Mouse (Mus musculus) forebrain, embryonic 15.5 days (tissue): ENCODE measurements around the gene Ids. TPM values are rescaled to one million over a fixed set of nuclear protein-coding genes. Genes with fewer than 3 reads are reported as not detected.
"Not testable (repeated sequence)": the region's sequence is repeated elsewhere in the genome, so short reads cannot be mapped to it uniquely, and the experiment has no call there.

Experiments
- ATAC-seq: fragments of 200-750 bp; cut with Nextera tagmentation; replicated peaks from 2 replicates; pipeline ENCODE4 v1.8.0; 2017; ENCODE audit warnings: mild to moderate bottlenecking, moderate TSS enrichment, moderate library complexity
- H3K27ac ChIP-seq: fragments of 300-500 bp; sonication (generic); replicated peaks from 2 replicates; pipeline ENCODE4 v1.5.1; 2015; ENCODE audit warnings: mild to moderate bottlenecking, inconsistent platforms
- H3K27me3 ChIP-seq: fragments of 300-500 bp; sonication (generic); 2 replicates; pipeline ENCODE4 v1.6.1; 2015; ENCODE audit warnings: inconsistent platforms
- H3K36me3 ChIP-seq: fragments of 300-500 bp; sonication (generic); 2 replicates; pipeline ENCODE4 v1.6.1; 2015; ENCODE audit warnings: mild to moderate bottlenecking, inconsistent platforms
- H3K4me1 ChIP-seq: fragments of 300-500 bp; sonication (generic); 2 replicates; pipeline ENCODE4 v1.6.1; 2015; ENCODE audit warnings: inconsistent platforms
- H3K4me2 ChIP-seq: fragments of 300-500 bp; sonication (generic); replicated peaks from 2 replicates; pipeline ENCODE4 v1.6.1; 2015; ENCODE audit warnings: mild to moderate bottlenecking, inconsistent platforms
- H3K4me3 ChIP-seq: fragments of 300-500 bp; sonication (generic); 2 replicates; pipeline ENCODE4 v1.5.1; 2015; ENCODE audit warnings: mild to moderate bottlenecking, inconsistent platforms
- H3K9ac ChIP-seq: fragments of 300-500 bp; sonication (generic); replicated peaks from 2 replicates; pipeline ENCODE4 v1.6.1; 2015; ENCODE audit warnings: mild to moderate bottlenecking, inconsistent platforms
- H3K9me3 ChIP-seq: fragments of 300-500 bp; sonication (generic); 2 replicates; pipeline ENCODE4 v1.6.1; 2016; ENCODE audit warnings: inconsistent platforms
- WGBS: fragments of 180-500 bp; shearing (Covaris S2); methylation state at CpG from one replicate; pipeline ENCODE4 v1.1.7; 2015; ENCODE audit warnings: mixed read lengths; 5-methylcytosine and 5-hydroxymethylcytosine counted together
- polyA plus RNA-seq: library from polyadenylated mRNA; unstranded; fragments of >200 nt; fragmentation: Nextera tagmentation; extraction: Ambion mirVana; gene quantifications from 2 replicates; pipeline ENCODE4 v1.2.1, GENCODE M21; 2015

Ids gene
- polyA plus RNA-seq, result 14.8 and 16.4 TPM in 2 replicates

DNA sequence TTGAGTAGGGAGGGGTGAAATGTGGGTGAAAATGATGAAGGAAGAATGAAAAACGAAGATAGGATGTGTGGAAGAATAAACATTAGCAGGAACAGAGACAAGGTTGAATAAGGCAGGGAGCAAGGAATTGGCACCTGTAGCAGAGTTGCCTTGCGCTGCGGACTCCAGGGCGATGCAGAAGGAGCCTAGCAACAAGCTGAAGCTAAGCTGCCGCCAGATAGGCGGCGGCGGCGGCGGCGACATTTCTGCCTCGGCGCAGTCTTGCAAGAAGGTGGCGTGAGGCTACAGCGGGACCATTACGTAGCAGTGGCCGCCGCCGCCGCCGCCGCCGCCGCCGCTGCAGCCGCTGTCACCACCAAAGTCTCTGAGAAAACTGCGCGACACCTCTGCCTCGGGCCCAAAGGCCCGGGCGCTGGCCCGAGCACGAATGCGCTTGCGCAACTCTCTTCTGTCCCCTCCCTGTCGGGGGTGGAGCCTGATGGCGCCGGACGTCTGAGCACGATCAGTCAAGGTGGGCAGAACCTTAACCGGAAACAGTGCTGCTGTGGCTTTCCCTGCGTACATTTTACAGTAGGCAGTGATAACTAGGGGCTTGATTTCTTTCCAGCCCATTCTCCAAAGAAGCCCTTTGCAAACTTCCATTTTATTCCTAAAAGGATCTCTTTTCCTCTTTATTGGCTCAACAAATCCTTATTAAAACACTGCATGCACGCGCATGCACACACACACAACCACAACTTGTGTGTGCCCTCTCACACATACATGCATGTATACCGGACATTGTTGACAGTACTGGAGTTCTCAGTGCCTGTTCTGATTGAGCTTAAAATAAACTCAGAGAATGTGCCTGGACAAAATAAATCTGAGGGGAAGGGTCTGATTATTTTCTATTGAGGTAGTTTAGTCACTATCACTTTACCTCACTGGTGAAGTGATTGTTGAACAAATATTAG lies at the start of gene Ids:
TSS of gene Ids (minus strand) at position 424 of the 953 bp plus-strand sequence.
- 28% methylated on average over 35 of the region's 45 CpGs for WGBS
- Histone ChIP-seq H3K4me2 (peak within 1 kb of the TSS; percentile 47), H3K27ac (peak within 1 kb of the TSS; percentile 66), H3K9ac (peak within 1 kb of the TSS; percentile 46), H3K27me3 (no peaks in the 10 kb centered on the region), H3K9me3 (no peaks in the 10 kb centered on the region), H3K4me1 (peaks cover 7% of the 10 kb centered on the region), H3K36me3 (peaks cover 7% of the 10 kb centered on the region), H3K4me3 (peak within 1 kb of the TSS; percentile 50)
- peak; percentile 98 for ATAC-seq

GRCm38 (mm10) chrX:70392636-70393035 lies 27.8 kb upstream of the Ids start:
- H3K9me3 ChIP-seq, H3K4me1 ChIP-seq, ATAC-seq, H3K4me3 ChIP-seq, H3K4me2 ChIP-seq, H3K36me3 ChIP-seq, H3K27me3 ChIP-seq, H3K27ac ChIP-seq, H3K9ac ChIP-seq: not testable (repeated sequence)

DNA sequence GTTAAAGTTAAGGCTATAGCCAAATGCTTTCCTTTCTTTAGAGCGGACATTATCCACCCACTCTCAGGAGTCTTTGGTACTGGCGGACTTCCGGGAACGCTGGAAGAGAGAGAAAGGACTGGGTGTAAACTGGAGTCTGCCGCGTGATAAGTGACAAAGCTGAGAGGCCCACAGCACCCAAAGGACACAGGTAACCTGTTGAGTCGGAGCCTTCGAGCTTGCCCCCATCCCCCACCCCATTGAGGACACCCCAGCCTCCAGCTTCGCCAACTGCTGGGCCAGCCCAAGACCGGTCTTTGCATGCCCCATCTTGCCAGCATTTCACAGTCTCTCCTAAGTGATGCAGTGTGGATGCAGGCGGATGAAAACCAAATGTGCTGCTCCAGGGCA lies 21.1 kb upstream of the Ids start:
- H3K4me1 ChIP-seq, result peaks cover 9% of the 10 kb centered on the region; the same call in 1 of the 2 replicates
- ATAC-seq, result peak; percentile 49
- peak overlapping the region; percentile 54 for H3K9ac ChIP-seq
- peak overlapping the region; percentile 83 for H3K27ac ChIP-seq
- peak overlapping the region; percentile 51 for H3K4me3 ChIP-seq
- H3K9me3 ChIP-seq, result no peaks in the 10 kb centered on the region
- no peaks in the 10 kb centered on the region for H3K36me3 ChIP-seq
- H3K4me2 ChIP-seq, result peak overlapping the region; percentile 50
- no peaks in the 10 kb centered on the region for H3K27me3 ChIP-seq
- 22% methylated on average over 11 of the region's 11 CpGs for WGBS

- Histone ChIP-seq H3K27ac (peak within 1 kb of the TSS; percentile 83), H3K4me2 (peak within 1 kb of the TSS; percentile 50), H3K36me3 (no peaks in the 10 kb centered on the region), H3K4me1 (peaks cover 9% of the 10 kb centered on the region; the same call in 1 of the 2 replicates), H3K27me3 (no peaks in the 10 kb centered on the region), H3K9ac (peak within 1 kb of the TSS; percentile 54), H3K9me3 (no peaks in the 10 kb centered on the region), H3K4me3 (peak within 1 kb of the TSS; percentile 51)
- WGBS, result 16% methylated on average over 22 of the region's 22 CpGs
- peak; percentile 97 for ATAC-seq
These were observed 20.5 kb upstream of the Ids start, which contains the start of gene 1110012L19Rik for GRCm38 (mm10) chrX:70385276-70385961. Gene 1110012L19Rik (plus strand): TSS chrX:70385877.

DNA sequence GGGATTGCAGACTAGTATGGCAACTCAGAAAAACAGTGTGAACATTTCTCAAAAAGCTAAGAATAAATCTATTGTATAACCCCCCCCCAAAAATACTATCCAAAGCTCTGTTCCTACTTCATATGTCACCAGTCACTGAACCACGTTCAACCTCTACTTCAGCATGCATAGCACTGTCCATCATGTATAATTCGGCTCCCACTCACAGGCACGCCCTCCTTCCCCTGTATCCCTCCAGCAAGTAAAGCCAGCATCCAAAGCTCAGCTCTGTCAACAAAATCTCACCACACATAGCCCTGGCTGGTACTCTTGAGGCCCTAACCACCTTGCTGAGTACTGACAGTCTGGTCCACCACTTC lies 20.0 kb upstream of the Ids start:
- H3K36me3 ChIP-seq, result no peaks in the 10 kb centered on the region
- peaks cover 9% of the 10 kb centered on the region; the same call in 1 of the 2 replicates for H3K4me1 ChIP-seq
- peak overlapping the region; percentile 43 for H3K9ac ChIP-seq
- H3K27ac ChIP-seq, result peak overlapping the region; percentile 83
- 54% methylated on average over 3 of the region's 3 CpGs for WGBS
- H3K4me2 ChIP-seq, result peak overlapping the region; percentile 43
- peak overlapping the region; percentile 51 for H3K4me3 ChIP-seq
- no peaks in the 10 kb centered on the region for H3K9me3 ChIP-seq
- H3K27me3 ChIP-seq, result no peaks in the 10 kb centered on the region
- no peak for ATAC-seq

DNA sequence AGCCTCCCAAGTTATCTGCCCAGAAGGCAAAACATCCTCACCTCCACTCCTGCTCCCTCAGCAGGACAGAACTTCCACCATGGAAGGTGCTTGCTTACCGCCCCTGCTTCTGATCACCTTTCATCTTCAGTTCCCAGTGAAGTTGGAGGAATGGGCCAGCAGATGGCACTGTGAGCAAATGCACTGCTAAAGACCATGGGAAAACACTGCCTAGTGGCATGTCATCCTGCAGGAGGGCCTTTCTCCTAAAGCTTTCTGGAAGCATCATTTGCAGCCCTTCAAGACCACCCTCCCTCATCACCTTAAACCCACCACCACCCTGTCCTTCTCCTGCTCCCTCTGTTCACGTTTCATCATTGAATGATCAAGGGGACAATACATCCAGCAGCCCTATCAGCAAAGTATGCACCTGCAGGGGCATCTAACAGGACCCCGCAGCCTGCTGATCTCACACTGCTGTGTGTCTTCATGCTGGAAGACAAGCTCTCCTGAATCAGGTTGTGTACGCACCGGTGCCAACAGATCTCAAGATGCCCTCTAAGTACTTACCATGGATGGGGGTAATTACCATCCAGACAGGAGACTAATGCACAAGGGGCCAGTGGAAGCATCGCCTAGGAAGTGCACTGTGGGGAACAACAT lies 9.7 kb upstream of the Ids start:
- H3K4me2 ChIP-seq, H3K36me3 ChIP-seq, H3K9me3 ChIP-seq, H3K4me3 ChIP-seq, H3K27ac ChIP-seq, H3K9ac ChIP-seq, H3K4me1 ChIP-seq, H3K27me3 ChIP-seq: not testable (repeated sequence)
- 68% methylated on average over 5 of the region's 6 CpGs for WGBS
- ATAC-seq, result peak; percentile 76

DNA sequence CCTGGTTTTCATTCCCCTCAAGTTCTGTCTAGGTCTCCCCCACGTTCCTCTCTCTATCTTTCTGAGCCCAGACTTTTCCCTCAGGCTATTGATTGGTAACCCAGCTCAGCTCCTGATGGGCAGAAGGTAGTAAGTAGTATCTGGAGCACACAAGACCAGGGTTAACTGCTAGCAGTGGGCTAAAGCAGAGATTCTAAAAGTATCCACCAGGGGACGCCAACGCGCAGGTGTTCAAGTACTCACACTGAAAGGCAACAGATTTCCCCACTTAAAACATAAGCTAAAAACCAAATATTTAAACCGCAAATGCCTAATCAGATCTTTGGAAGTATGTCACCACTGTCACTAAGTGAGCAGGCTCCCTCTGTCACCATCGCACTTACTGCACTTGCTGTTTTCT lies 4.9 kb upstream of the Ids start:
- not testable (repeated sequence) for H3K27ac ChIP-seq, H3K4me3 ChIP-seq, H3K9ac ChIP-seq, H3K27me3 ChIP-seq, H3K4me2 ChIP-seq, H3K9me3 ChIP-seq, H3K4me1 ChIP-seq, ATAC-seq, H3K36me3 ChIP-seq
- 53% methylated on average over 1 of the region's 6 CpGs for WGBS

DNA sequence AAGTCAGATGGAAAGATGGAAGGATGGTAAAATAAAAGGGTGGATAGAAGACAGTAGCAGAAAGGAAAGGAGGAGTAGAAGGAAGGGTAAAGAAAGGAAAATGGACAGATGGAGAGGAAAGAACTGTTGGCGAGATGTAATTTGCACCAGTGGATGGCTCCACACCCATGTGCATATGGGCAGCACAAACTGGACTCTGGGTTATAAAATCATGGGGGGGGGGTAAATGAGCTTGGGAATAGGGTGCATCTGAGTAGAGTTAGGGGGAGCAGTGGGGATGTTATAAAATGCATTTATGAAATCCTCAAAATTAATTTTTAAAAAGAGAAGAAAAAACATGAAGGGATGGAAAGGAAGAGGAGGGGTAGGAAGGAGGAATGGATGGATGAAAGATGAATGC lies 682 bp downstream of the Ids start:
- Histone ChIP-seq H3K36me3 (peaks cover 14% of the 10 kb centered on the region), H3K4me1 (peaks cover 7% of the 10 kb centered on the region), H3K27ac (no peak overlapping the region; the same call in 1 of the 2 replicates), H3K9me3 (no peaks in the 10 kb centered on the region), H3K9ac (peak overlapping the region; percentile 46), H3K27me3 (no peaks in the 10 kb centered on the region), H3K4me3 (peak overlapping the region; percentile 50), H3K4me2 (peak overlapping the region; percentile 47)
- ATAC-seq, result peak; percentile 33
- 54% methylated on average over 1 of the region's 1 CpGs for WGBS

- no peaks in the 10 kb centered on the region for H3K9me3 ChIP-seq
- H3K36me3 ChIP-seq, result peaks cover 17% of the 10 kb centered on the region
- 87% methylated on average over 5 of the region's 5 CpGs for WGBS
- no peak overlapping the region for H3K27ac ChIP-seq
- H3K4me1 ChIP-seq, result peaks cover 7% of the 10 kb centered on the region
- peak overlapping the region; percentile 50 for H3K4me3 ChIP-seq
- no peak for ATAC-seq
- H3K9ac ChIP-seq, result peak overlapping the region; percentile 46
- peak overlapping the region; percentile 47 for H3K4me2 ChIP-seq
- H3K27me3 ChIP-seq, result no peaks in the 10 kb centered on the region
These were observed 1.4 kb downstream of the Ids start for GRCm38 (mm10) chrX:70363446-70363845.

DNA sequence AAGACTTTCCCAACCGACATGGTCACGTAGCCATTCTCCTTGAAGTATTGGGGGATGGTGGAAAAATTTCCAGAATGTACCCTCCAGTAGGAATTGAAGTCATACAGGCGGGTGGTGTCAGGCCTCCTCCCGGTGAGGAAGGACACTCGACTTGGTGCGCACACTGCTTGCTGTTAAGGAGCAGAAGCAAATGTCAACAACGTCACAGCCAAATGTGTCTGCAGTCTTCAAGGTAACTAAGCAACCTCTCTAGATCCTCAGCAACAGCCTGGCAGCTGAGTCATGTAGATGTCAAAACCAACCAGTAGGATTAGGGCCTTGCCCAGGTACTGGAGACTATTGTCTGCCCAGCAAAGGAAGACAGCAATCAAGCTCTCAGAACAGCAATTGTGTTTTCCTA lies 1.9 kb downstream of the Ids start:
- H3K4me2 ChIP-seq, result peak overlapping the region; percentile 47
- WGBS, result 89% methylated on average over 7 of the region's 7 CpGs
- peak overlapping the region; percentile 50 for H3K4me3 ChIP-seq
- peak overlapping the region; percentile 46; the same call in 1 of the 2 replicates for H3K9ac ChIP-seq
- peaks cover 7% of the 10 kb centered on the region for H3K4me1 ChIP-seq
- no peaks in the 10 kb centered on the region for H3K27me3 ChIP-seq
- peaks cover 19% of the 10 kb centered on the region for H3K36me3 ChIP-seq
- no peak for ATAC-seq
- no peak overlapping the region for H3K27ac ChIP-seq
- no peaks in the 10 kb centered on the region for H3K9me3 ChIP-seq

- Histone ChIP-seq H3K4me3 (no peak overlapping the region), H3K9me3 (no peaks in the 10 kb centered on the region), H3K9ac (no peak overlapping the region), H3K4me1 (0 out of 2 replicates have a peak, but pooled peaks cover 7% of the 10 kb centered on the region), H3K27me3 (no peaks in the 10 kb centered on the region), H3K4me2 (no peak overlapping the region), H3K27ac (no peak overlapping the region), H3K36me3 (no peaks in the 10 kb centered on the region)
- peak; percentile 82 for ATAC-seq
- WGBS, result 19% methylated on average over 6 of the region's 6 CpGs
These were observed 34.6 kb downstream of the Ids start for GRCm38 (mm10) chrX:70330202-70330843.
